8 mouse cellular contexts compared by ENCODE assay signal in the genomic region with DNA sequence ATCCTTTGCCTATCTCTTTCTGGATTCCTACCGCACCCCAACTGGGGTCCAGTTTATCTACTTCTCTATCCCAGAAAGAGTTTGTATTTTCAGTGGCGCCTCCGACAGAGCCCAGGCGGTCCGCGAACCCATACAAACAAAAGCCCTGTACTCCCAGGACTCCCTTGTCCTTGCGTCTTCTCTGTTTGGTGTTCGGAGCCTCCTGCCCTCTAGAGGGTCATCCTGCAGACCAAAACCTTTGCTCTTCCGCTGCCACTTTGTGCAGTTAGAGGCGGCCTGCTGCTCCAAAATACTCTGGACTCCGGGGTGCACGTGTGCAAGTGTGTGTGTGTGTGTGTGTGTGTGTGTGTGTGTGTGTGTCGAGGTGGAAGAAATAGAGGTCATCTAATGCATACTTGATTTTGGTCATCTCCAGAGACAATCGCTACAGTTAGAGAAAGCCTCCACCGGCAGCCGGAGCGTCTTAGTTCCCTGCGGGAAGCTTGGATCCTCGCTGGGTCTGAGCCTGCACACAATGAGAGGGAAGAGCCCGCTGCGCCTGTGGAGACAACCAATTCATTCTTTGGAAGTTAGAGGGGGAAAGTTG. TPM values are rescaled to one million over a fixed set of nuclear protein-coding genes. Genes with fewer than 3 reads are reported as not detected.
DNase-seq lines count a peak whose midpoint lies in the region; ATAC-seq and TF ChIP-seq lines count a peak whose summit lies in the region.

No protein-coding gene starts in this region.

- H3K9me3 ChIP-seq in heart, embryonic 13.5 days = no peaks in the 10 kb centered on the region
- H3K9me3 ChIP-seq in kidney, postnatal 0 days (replicated peaks; ENCODE audit: low read length) = no peaks in the 10 kb centered on the region
- no peaks in the 10 kb centered on the region for H3K9me3 ChIP-seq in midbrain, embryonic 11.5 days (ENCODE audit: control insufficient read depth, low read length)

- peaks cover 35% of the 10 kb centered on the region for H3K4me1 ChIP-seq in heart, embryonic 13.5 days
- peaks cover 10% of the 10 kb centered on the region for H3K4me1 ChIP-seq in kidney, postnatal 0 days (replicated peaks; ENCODE audit: insufficient read depth, low read length)
- peaks cover 5% of the 10 kb centered on the region; the same call in 1 of the 2 replicates for H3K4me1 ChIP-seq in midbrain, embryonic 11.5 days (ENCODE audit: control insufficient read depth, insufficient read depth, low read length)

- under 1% methylated on average over 21 of the region's 21 CpGs for WGBS in heart, embryonic 13.5 days
- 1% methylated on average over 21 of the region's 21 CpGs for WGBS in kidney, postnatal 0 days
- WGBS in midbrain, embryonic 11.5 days = under 1% methylated on average over 21 of the region's 21 CpGs

- H3K27ac ChIP-seq in heart, embryonic 13.5 days (replicated peaks) = peak overlapping the region; percentile 90
- H3K27ac ChIP-seq in kidney, postnatal 0 days = no peak overlapping the region
- no peak overlapping the region for H3K27ac ChIP-seq in midbrain, embryonic 11.5 days (ENCODE audit: low read depth, low read length)

- peak overlapping the region; percentile 77 for H3K4me2 ChIP-seq in heart, embryonic 13.5 days
- H3K4me2 ChIP-seq in kidney, postnatal 0 days (ENCODE audit: low read length) = peak overlapping the region; percentile 58
- H3K4me2 ChIP-seq in midbrain, embryonic 11.5 days = peak overlapping the region; percentile 83

- H3K27me3 ChIP-seq in heart, embryonic 13.5 days (replicated peaks) = peaks cover 14% of the 10 kb centered on the region
- no peaks in the 10 kb centered on the region for H3K27me3 ChIP-seq in kidney, postnatal 0 days (ENCODE audit: insufficient read depth, low read length)
- H3K27me3 ChIP-seq in midbrain, embryonic 11.5 days (ENCODE audit: control insufficient read depth, insufficient read depth, low read length) = peaks cover 8% of the 10 kb centered on the region

- peak; percentile 16 for DNase-seq in ovary, postnatal 36 days (ENCODE audit: low spot score)
- DNase-seq in ovary, adult 18-20 months (ENCODE audit: low spot score) = no peak
- peak; percentile 49 to 51 for DNase-seq in cerebellum, postnatal 10 days
- peak; percentile 53 for DNase-seq in kidney, postnatal 0 days (ENCODE audit: low spot score)
- peak; percentile 94 for DNase-seq in midbrain, embryonic 11.5 days (ENCODE audit: low spot score, missing footprints)
- DNase-seq in MN1 (ENCODE audit: low spot score) = no peak
- DNase-seq in thymus, postnatal 0 days (ENCODE audit: low spot score) = no peak

- H3K9ac ChIP-seq in heart, embryonic 13.5 days = peak overlapping the region; percentile 93
- peak overlapping the region; percentile 60; the same call in 1 of the 2 replicates for H3K9ac ChIP-seq in kidney, postnatal 0 days (ENCODE audit: low read depth, low read length)
- H3K9ac ChIP-seq in midbrain, embryonic 11.5 days (ENCODE audit: low read length) = peak overlapping the region; percentile 76

- H3K4me3 ChIP-seq in heart, embryonic 13.5 days = peak overlapping the region; percentile 80
- H3K4me3 ChIP-seq in kidney, postnatal 0 days (replicated peaks; ENCODE audit: low read depth, low read length) = peak overlapping the region; percentile 58
- H3K4me3 ChIP-seq in midbrain, embryonic 11.5 days (ENCODE audit: low read depth, low read length) = peak overlapping the region; percentile 67

- no peak for TF ChIP-seq CTCF in kidney, postnatal 0 days (IDR thresholded peaks at IDR 0.05; ENCODE audit: low read depth)

- no peak for ATAC-seq in heart, embryonic 13.5 days (ENCODE audit: extremely low read depth, insufficient number of reproducible peaks, low FRiP score, low TSS enrichment)
- no peak for ATAC-seq in kidney, postnatal 0 days (replicated peaks; ENCODE audit: low FRiP score, low read depth)
- peak; percentile 6; the same call in 1 of the 2 replicates for ATAC-seq in midbrain, embryonic 11.5 days (ENCODE audit: low FRiP score)

- no peaks in the 10 kb centered on the region for H3K36me3 ChIP-seq in heart, embryonic 13.5 days
- H3K36me3 ChIP-seq in kidney, postnatal 0 days (ENCODE audit: insufficient read depth, low read length) = no peaks in the 10 kb centered on the region
- H3K36me3 ChIP-seq in midbrain, embryonic 11.5 days (ENCODE audit: control insufficient read depth, insufficient read depth, low read length) = no peaks in the 10 kb centered on the region

RNA-seq across cellular contexts. Expression of a gene that starts 1.1 kb away (rescaled TPM):
- 10.5 and 10.7 TPM in 2 replicates for polyA plus RNA-seq in heart, embryonic 13.5 days (2015; fragmentation: Nextera tagmentation; extraction: Ambion mirVana)
- 7.1 and 8.3 TPM in 2 replicates for polyA plus RNA-seq in kidney, postnatal 0 days (2015; fragmentation: Nextera tagmentation; extraction: Ambion mirVana)
- 4.8 TPM in 2 replicates for polyA plus RNA-seq in midbrain, embryonic 11.5 days (2014; fragmentation: Nextera tagmentation; extraction: Ambion mirVana)
- 2.2 and 2.6 TPM in 2 replicates for polyA plus RNA-seq in thymus, postnatal 0 days (2015; fragmentation: Nextera tagmentation; extraction: Ambion mirVana)

Comparison
In these comparisons a context has a peak if more than half of its experiments do, and no peak if none do; other contexts are left out.
1. DNase-seq: peak in ovary, postnatal 36 days (single experiment), cerebellum, postnatal 10 days (2 of 2), kidney, postnatal 0 days (single experiment) and midbrain, embryonic 11.5 days (single experiment); none in ovary, adult 18-20 months (single experiment), MN1 (single experiment) and thymus, postnatal 0 days (single experiment).
2. Peak in every context shown above with its lines, with median percentiles within 50 percentile points of each other: H3K4me2 ChIP-seq, H3K4me3 ChIP-seq and H3K9ac ChIP-seq.